Mouse (Mus musculus) neural tube, embryonic 12.5 days (tissue): ENCODE data around the gene Arl4c. TPM values are rescaled to one million over a fixed set of nuclear protein-coding genes. Genes with fewer than 3 reads are reported as not detected.

Source experiments
- ATAC-seq: fragments of 200-750 bp; cut with Nextera tagmentation; 2 replicates; pipeline ENCODE4 v1.8.0; 2017; ENCODE audit warnings: low read depth, mild to moderate bottlenecking, moderate TSS enrichment, moderate library complexity; ENCODE audit not compliant: low FRiP score
- H3K27ac ChIP-seq: fragments of 300-500 bp; sonication (generic); 2 replicates; pipeline ENCODE4 v1.5.1; 2016
- H3K27me3 ChIP-seq: fragments of 300-500 bp; sonication (generic); replicated peaks from 2 replicates; pipeline ENCODE4 v1.6.1; 2016; ENCODE audit warnings: mild to moderate bottlenecking
- H3K36me3 ChIP-seq: fragments of 300-500 bp; sonication (generic); 2 replicates; pipeline ENCODE4 v1.6.1; 2016; ENCODE audit warnings: mild to moderate bottlenecking
- H3K4me1 ChIP-seq: fragments of 300-500 bp; sonication (generic); 2 replicates; pipeline ENCODE4 v1.6.1; 2016
- H3K4me2 ChIP-seq: fragments of 300-500 bp; sonication (generic); replicated peaks from 2 replicates; pipeline ENCODE4 v1.6.1; 2016; ENCODE audit warnings: mild to moderate bottlenecking
- H3K4me3 ChIP-seq: fragments of 300-500 bp; sonication (generic); 2 replicates; pipeline ENCODE4 v1.5.1; 2016
- H3K9ac ChIP-seq: fragments of 300-500 bp; sonication (generic); 2 replicates; pipeline ENCODE4 v1.6.1; 2016; ENCODE audit warnings: mild to moderate bottlenecking
- H3K9me3 ChIP-seq: fragments of 300-500 bp; sonication (generic); 2 replicates; pipeline ENCODE4 v1.6.1; 2016; ENCODE audit warnings: mild to moderate bottlenecking
- WGBS: fragments of 180-500 bp; shearing (Covaris S2); methylation state at CpG from one replicate; pipeline ENCODE4 v1.1.7; 2016; 5-methylcytosine and 5-hydroxymethylcytosine counted together
- polyA plus RNA-seq: library from polyadenylated mRNA; unstranded; fragments of >200 nt; fragmentation: Nextera tagmentation; extraction: Ambion mirVana; gene quantifications from 2 replicates; pipeline ENCODE4 v1.2.1, GENCODE M21; 2016

The Arl4c gene
- polyA plus RNA-seq, 1 experiment from 2014 or later, result 47.5 TPM

GRCm38 (mm10) chr1:88632851-88633250 lies 69.2 kb downstream of the Arl4c start:
- Histone ChIP-seq H3K4me1 (no peaks in the 10 kb centered on the region), H3K4me3 (no peak overlapping the region), H3K4me2 (no peak overlapping the region), H3K36me3 (no peaks in the 10 kb centered on the region), H3K9ac (no peak overlapping the region), H3K27ac (no peak overlapping the region), H3K27me3 (no peaks in the 10 kb centered on the region), H3K9me3 (no peaks in the 10 kb centered on the region)
- WGBS, result 81% methylated on average over 6 of the region's 6 CpGs
- ATAC-seq, result no peak

DNA sequence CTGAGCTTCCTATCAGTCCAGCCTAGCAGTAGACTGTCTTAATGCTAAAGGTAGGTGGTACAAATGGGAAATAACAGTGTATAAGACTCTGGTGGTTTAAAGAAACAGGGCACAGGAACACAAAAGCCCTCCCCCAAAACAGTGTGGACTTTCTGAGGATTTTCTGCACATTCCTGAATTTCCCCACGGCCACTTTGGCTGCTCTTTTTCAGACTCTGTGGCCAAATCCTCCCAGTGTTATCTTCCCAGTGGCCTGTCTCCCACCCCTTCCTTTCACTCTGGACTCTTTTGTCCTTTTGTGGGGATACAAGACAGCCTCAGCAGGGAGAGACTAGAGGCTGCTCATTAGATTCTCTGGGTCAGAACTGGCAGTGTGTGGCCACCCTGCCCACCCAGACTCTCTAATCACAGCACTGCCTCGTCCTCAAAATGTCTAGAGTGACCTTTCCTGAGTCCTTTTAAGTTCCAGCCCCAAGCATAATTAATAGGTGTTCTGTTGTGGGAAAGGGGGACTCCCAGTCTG lies 72.0 kb downstream of the Arl4c start:
- no peaks in the 10 kb centered on the region for H3K9me3 ChIP-seq
- H3K4me2 ChIP-seq, result no peak overlapping the region
- no peaks in the 10 kb centered on the region for H3K4me1 ChIP-seq
- H3K9ac ChIP-seq, result no peak overlapping the region
- no peak overlapping the region for H3K4me3 ChIP-seq
- ATAC-seq, result no peak
- H3K27ac ChIP-seq, result no peak overlapping the region
- H3K36me3 ChIP-seq, result no peaks in the 10 kb centered on the region
- no peaks in the 10 kb centered on the region for H3K27me3 ChIP-seq
- WGBS, result 17% methylated on average over 2 of the region's 2 CpGs

DNA sequence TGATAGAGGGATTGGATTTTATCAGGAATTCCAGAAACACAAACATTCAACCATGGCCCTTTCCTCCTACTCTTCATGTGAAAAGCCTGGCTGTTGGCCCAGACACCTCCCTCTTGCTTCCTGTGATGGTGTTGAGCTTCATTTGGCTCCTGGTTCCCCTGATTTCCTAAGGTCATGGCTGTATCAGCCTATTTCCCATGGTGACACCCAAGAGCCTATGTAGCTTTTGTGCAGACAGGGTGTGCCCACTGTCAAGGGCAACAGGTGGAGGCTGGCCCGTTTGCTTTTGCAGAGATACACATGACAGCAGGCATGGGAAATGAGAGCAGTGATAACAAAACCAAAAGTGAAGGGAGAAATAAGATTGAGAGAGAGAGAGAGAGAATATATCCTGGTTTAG lies 76.8 kb downstream of the Arl4c start:
- no peaks in the 10 kb centered on the region for H3K9me3 ChIP-seq
- no peak overlapping the region for H3K27ac ChIP-seq
- H3K4me2 ChIP-seq, result no peak overlapping the region
- H3K4me1 ChIP-seq, result 0 out of 2 replicates have a peak, but pooled peaks cover 3% of the 10 kb centered on the region
- H3K9ac ChIP-seq, result no peak overlapping the region
- 86% methylated on average over 1 of the region's 1 CpGs for WGBS
- H3K4me3 ChIP-seq, result no peak overlapping the region
- H3K27me3 ChIP-seq, result no peaks in the 10 kb centered on the region
- no peaks in the 10 kb centered on the region for H3K36me3 ChIP-seq
- no peak for ATAC-seq

DNA sequence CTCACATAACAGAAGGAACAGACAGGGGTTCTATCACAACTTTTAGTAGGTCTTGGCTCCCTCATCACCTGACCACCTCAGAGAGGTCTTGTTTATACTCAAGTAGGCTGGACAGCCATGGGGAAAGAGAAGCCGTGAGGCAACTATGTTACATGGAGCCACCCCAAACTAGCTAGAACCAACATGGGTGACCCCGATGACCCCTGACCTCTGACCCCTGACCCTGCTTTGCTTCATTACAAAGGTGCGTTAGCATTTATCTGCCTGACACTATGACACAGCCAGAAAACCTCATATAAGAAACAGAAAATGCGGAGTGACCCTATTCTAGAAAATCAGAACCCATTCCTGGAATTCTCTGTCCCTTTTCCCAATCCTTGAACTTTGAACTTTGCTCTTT lies 77.6 kb downstream of the Arl4c start:
- no peaks in the 10 kb centered on the region for H3K9me3 ChIP-seq
- no peak for ATAC-seq
- no peak overlapping the region for H3K27ac ChIP-seq
- H3K4me3 ChIP-seq, result no peak overlapping the region
- H3K4me1 ChIP-seq, result 0 out of 2 replicates have a peak, but pooled peaks cover 3% of the 10 kb centered on the region
- no peaks in the 10 kb centered on the region for H3K36me3 ChIP-seq
- H3K27me3 ChIP-seq, result no peaks in the 10 kb centered on the region
- 89% methylated on average over 4 of the region's 4 CpGs for WGBS
- no peak overlapping the region for H3K4me2 ChIP-seq
- H3K9ac ChIP-seq, result no peak overlapping the region

- 65% methylated on average over 8 of the region's 8 CpGs for WGBS
- ATAC-seq, result no peak
- Histone ChIP-seq H3K4me2 (no peak overlapping the region), H3K27me3 (no peaks in the 10 kb centered on the region), H3K9me3 (no peaks in the 10 kb centered on the region), H3K4me3 (no peak overlapping the region), H3K36me3 (no peaks in the 10 kb centered on the region), H3K4me1 (0 out of 2 replicates have a peak, but pooled peaks cover 3% of the 10 kb centered on the region), H3K27ac (no peak overlapping the region), H3K9ac (no peak overlapping the region)
These were observed 78.4 kb downstream of the Arl4c start for GRCm38 (mm10) chr1:88623541-88624115.

Other genes with a start within 250 kb of the Arl4c start
- gene Glrp1, start 192.2 kb downstream of the Arl4c start, polyA plus RNA-seq, result not detected in 2 replicates